ENCODE assay signal across 18 mouse cellular contexts in genomic region chr7:99471578-99471977, GRCm38 (mm10). TPM values are rescaled to one million over a fixed set of nuclear protein-coding genes. Genes with fewer than 3 reads are reported as not detected.
DNase-seq lines count a peak whose midpoint lies in the region; ATAC-seq and TF ChIP-seq lines count a peak whose summit lies in the region.
"Had no signal": no experiment of that assay in that cellular context is flagged by ENCODE, and none has a peak within 500 bp of the region (broad histone marks: within the 10 kb centered on the region; RNA-seq: fewer than 3 reads in every experiment).

No protein-coding gene starts in this region.

- H3K9me3 ChIP-seq in heart, embryonic 10.5 days, result no peaks in the 10 kb centered on the region
- no peaks in the 10 kb centered on the region for H3K9me3 ChIP-seq in forebrain, embryonic 16.5 days (ENCODE audit: control insufficient read depth, low read length)
- H3K9me3 ChIP-seq: hindbrain, embryonic 15.5 days; limb, embryonic 10.5 days; liver, embryonic 13.5 days had no signal

- TF ChIP-seq POLR2A in testis, adult 2 months (IDR thresholded peaks at IDR 0.05; ENCODE audit: control insufficient read depth, low read depth, low read length), result no peak

- H3K4me3 ChIP-seq in heart, embryonic 10.5 days, result no peak overlapping the region
- no peak overlapping the region for H3K4me3 ChIP-seq in left cerebral cortex, adult 2 months
- H3K4me3 ChIP-seq in testis, adult 2 months (ENCODE audit: control insufficient read depth, low read depth, low read length), result no peak overlapping the region
- no peak overlapping the region for H3K4me3 ChIP-seq in forebrain, embryonic 16.5 days (replicated peaks; ENCODE audit: low read length)
- H3K4me3 ChIP-seq: hindbrain, embryonic 15.5 days; limb, embryonic 10.5 days; liver, embryonic 13.5 days had no signal

- peaks cover 49% of the 10 kb centered on the region for H3K4me1 ChIP-seq in heart, embryonic 10.5 days
- H3K4me1 ChIP-seq in testis, adult 2 months (ENCODE audit: control insufficient read depth, insufficient read depth, low read length), result peaks cover 14% of the 10 kb centered on the region
- peaks cover 19% of the 10 kb centered on the region for H3K4me1 ChIP-seq in forebrain, embryonic 16.5 days (replicated peaks; ENCODE audit: control insufficient read depth, insufficient read depth, low read length)

- H3K36me3 ChIP-seq in heart, embryonic 10.5 days, result peaks cover 35% of the 10 kb centered on the region
- H3K36me3 ChIP-seq in testis, adult 2 months (ENCODE audit: control insufficient read depth, insufficient read depth, low read length), result no peaks in the 10 kb centered on the region
- H3K36me3 ChIP-seq in forebrain, embryonic 16.5 days (ENCODE audit: control insufficient read depth, insufficient read depth), result peaks cover 6% of the 10 kb centered on the region

- H3K9ac ChIP-seq in forebrain, embryonic 16.5 days (replicated peaks; ENCODE audit: low read depth, low read length), result no peak overlapping the region
- H3K9ac ChIP-seq: hindbrain, embryonic 15.5 days; liver, embryonic 13.5 days had no signal

- 54% methylated on average over 18 of the region's 18 CpGs for WGBS in heart, embryonic 10.5 days
- 63% methylated on average over 18 of the region's 18 CpGs for WGBS in forebrain, embryonic 16.5 days

- peak; percentile 74 for DNase-seq in heart, embryonic 10.5 days (ENCODE audit: low spot score)
- DNase-seq in heart, adult 9 months (ENCODE audit: low spot score in 2 of 2), result no peak
- DNase-seq in left cerebral cortex, adult 2 months (ENCODE audit: extremely low spot score in 1 of 2, low spot score in 2 of 2), result no peak
- DNase-seq in left cerebral cortex, postnatal 4 days, result no peak
- DNase-seq in testis, postnatal 10 days (ENCODE audit: low spot score), result no peak
- DNase-seq: embryo, embryonic 11 days; heart, postnatal 10 days; kidney, adult 18-20 months; liver, embryonic 13.5 days; right cerebral cortex, postnatal 4 days; thymus, adult 2 months had no signal

- H3K4me2 ChIP-seq in forebrain, embryonic 16.5 days (ENCODE audit: low read length), result no peak overlapping the region
- H3K4me2 ChIP-seq: hindbrain, embryonic 15.5 days; liver, embryonic 13.5 days had no signal

- H3K27ac ChIP-seq in heart, embryonic 10.5 days, result no peak overlapping the region
- H3K27ac ChIP-seq in left cerebral cortex, adult 2 months, result no peak overlapping the region
- no peak overlapping the region for H3K27ac ChIP-seq in testis, adult 2 months (ENCODE audit: control insufficient read depth, insufficient read depth, low read depth, low read length)
- no peak overlapping the region for H3K27ac ChIP-seq in forebrain, embryonic 16.5 days (ENCODE audit: low read length)
- H3K27ac ChIP-seq: hindbrain, embryonic 15.5 days; limb, embryonic 10.5 days; liver, embryonic 13.5 days had no signal

- intact Hi-C loops in left cerebral cortex, adult 2 months (cut with DNase I), result no loop called here
- intact Hi-C loops in left cerebral cortex, postnatal 4 days (cut with DNase I), result no loop called here

- H3K27me3 ChIP-seq in heart, embryonic 10.5 days (ENCODE audit: insufficient read depth, poor library complexity, severe bottlenecking), result peaks cover 30% of the 10 kb centered on the region; the same call in 1 of the 2 replicates
- no peaks in the 10 kb centered on the region for H3K27me3 ChIP-seq in testis, adult 2 months (ENCODE audit: control insufficient read depth, insufficient read depth, low read length)
- H3K27me3 ChIP-seq in forebrain, embryonic 16.5 days (replicated peaks; ENCODE audit: control insufficient read depth, insufficient read depth, low read length), result no peaks in the 10 kb centered on the region
- H3K27me3 ChIP-seq: hindbrain, embryonic 15.5 days had no signal

- peak; percentile 21 for TF ChIP-seq CTCF in left cerebral cortex, adult 2 months (IDR thresholded peaks at IDR 0.05)
- peak; percentile 94 for TF ChIP-seq CTCF in testis, adult 2 months (IDR thresholded peaks at IDR 0.05; ENCODE audit: control insufficient read depth, insufficient read depth, insufficient replicate concordance, low read depth, low read length)

- ATAC-seq in forebrain, embryonic 16.5 days, result no peak

RNA-seq across cellular contexts. Expression of gene Klhl35, which starts 5.8 kb away (rescaled TPM):
- 0.52 and 1.1 TPM in 2 replicates for polyA plus RNA-seq in heart, embryonic 10.5 days (2016; fragmentation: Nextera tagmentation; extraction: Ambion mirVana)
- total RNA-seq in left cerebral cortex, adult 2 months (2021), result 1 to 10 TPM; 2.3 to 2.7 TPM
- 1 to 10 TPM; 4.8 to 5.8 TPM for total RNA-seq in left cerebral cortex, postnatal 4 days (2021)
- polyA plus RNA-seq in testis, adult 2 months (2012; rRNA removed), result 11.7 and 13.7 TPM in 2 replicates
- polyA plus RNA-seq in forebrain, embryonic 16.5 days (2015; fragmentation: Nextera tagmentation; extraction: Ambion mirVana), result 3.8 and 4.0 TPM in 2 replicates
- total RNA-seq: G1E; monocyte, adult 5-6 weeks had no signal
- polyA plus RNA-seq: C2C12, G1E had no signal

RNA-seq across cellular contexts. Expression of gene Rps3, which starts 12.0 kb away (rescaled TPM):
- polyA plus RNA-seq in heart, embryonic 10.5 days (2016; fragmentation: Nextera tagmentation; extraction: Ambion mirVana), result 517 and 596 TPM in 2 replicates
- 100 to 1,000 TPM; 223 to 241 TPM for total RNA-seq in left cerebral cortex, adult 2 months (2021)
- total RNA-seq in left cerebral cortex, postnatal 4 days (2021), result 100 to 1,000 TPM; 379 to 396 TPM
- 70.0 and 73.9 TPM in 2 replicates for polyA plus RNA-seq in testis, adult 2 months (2012; rRNA removed)
- polyA plus RNA-seq in forebrain, embryonic 16.5 days (2015; fragmentation: Nextera tagmentation; extraction: Ambion mirVana), result 503 and 525 TPM in 2 replicates
